14 mouse cellular contexts compared by ENCODE assay signal in the genomic region with DNA sequence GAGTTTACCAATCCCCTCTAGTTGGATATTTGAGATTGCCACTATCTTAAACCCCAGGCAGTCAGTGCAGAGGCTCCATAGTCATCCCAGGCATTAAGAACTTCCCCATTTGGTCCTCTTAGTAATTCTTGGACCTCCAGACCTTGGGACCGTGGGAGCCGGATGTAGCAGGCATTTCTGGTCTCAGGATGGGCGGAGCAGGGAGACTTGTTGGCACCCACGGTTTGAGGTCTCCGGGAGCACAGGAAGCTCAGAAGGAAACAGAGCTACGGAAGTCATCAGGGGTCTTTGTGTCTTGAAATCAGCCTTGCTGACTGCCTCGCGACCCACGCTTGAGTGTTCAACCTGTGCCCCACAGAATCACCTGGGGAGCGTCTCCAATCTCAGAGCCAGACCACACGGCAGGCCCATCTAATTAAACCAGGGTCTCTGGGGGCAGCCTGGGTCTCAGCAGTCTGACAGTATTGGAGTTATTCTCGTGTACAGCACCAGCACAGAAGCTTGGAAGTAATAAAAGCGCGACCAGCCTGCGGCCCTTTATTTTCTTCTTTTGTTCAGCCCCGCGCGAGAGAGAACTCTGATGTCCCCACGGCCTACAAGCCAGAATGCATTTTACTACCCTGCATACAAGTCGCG. TPM values are rescaled to one million over a fixed set of nuclear protein-coding genes. Genes with fewer than 3 reads are reported as not detected.
DNase-seq lines count a peak whose midpoint lies in the region; ATAC-seq and TF ChIP-seq lines count a peak whose summit lies in the region.
"Had no signal": no experiment of that assay in that cellular context is flagged by ENCODE, and none has a peak within 500 bp of the region (broad histone marks: within the 10 kb centered on the region; RNA-seq: fewer than 3 reads in every experiment).

No protein-coding gene starts in this region.

- no peaks in the 10 kb centered on the region for H3K36me3 ChIP-seq in neural tube, embryonic 12.5 days
- H3K36me3 ChIP-seq: forebrain, embryonic 12.5 days; limb, embryonic 13.5 days; stomach, embryonic 15.5 days had no signal

- no peaks in the 10 kb centered on the region for H3K27me3 ChIP-seq in neural tube, embryonic 12.5 days (replicated peaks)
- H3K27me3 ChIP-seq: stomach, embryonic 15.5 days had no signal

- no peak overlapping the region for H3K27ac ChIP-seq in neural tube, embryonic 12.5 days
- H3K27ac ChIP-seq: forebrain, embryonic 12.5 days; limb, embryonic 13.5 days; macrophage; stomach, embryonic 15.5 days had no signal

- no peaks in the 10 kb centered on the region for H3K4me1 ChIP-seq in lung, adult 2 months (ENCODE audit: control insufficient read depth, insufficient read depth, low read length)
- H3K4me1 ChIP-seq in neural tube, embryonic 12.5 days: peaks cover 20% of the 10 kb centered on the region

- H3K9ac ChIP-seq in neural tube, embryonic 12.5 days: 0 out of 2 replicates have a peak overlapping the region, but pooled peaks have one; percentile 33
- H3K9ac ChIP-seq: forebrain, embryonic 12.5 days; limb, embryonic 13.5 days; stomach, embryonic 15.5 days had no signal

- no peaks in the 10 kb centered on the region for H3K9me3 ChIP-seq in neural tube, embryonic 12.5 days
- H3K9me3 ChIP-seq: forebrain, embryonic 12.5 days; limb, embryonic 13.5 days; stomach, embryonic 15.5 days had no signal

- DNase-seq in lung, adult 18-20 months: peak; percentile 49 to 57
- DNase-seq in lung, adult 2 months: no peak
- DNase-seq in kidney, adult 18-20 months: peak; percentile 44
- peak; percentile 62 for DNase-seq in kidney, postnatal 14 days
- DNase-seq in heart, adult 8-10 months (ENCODE audit: low spot score): no peak
- no peak for DNase-seq in heart, postnatal 10 days
- DNase-seq: cerebellum, adult 9-10 months; thymus, postnatal 4 days had no signal

- 0 out of 2 replicates have a peak overlapping the region, but pooled peaks have one; percentile 12 for H3K4me2 ChIP-seq in neural tube, embryonic 12.5 days (replicated peaks)
- H3K4me2 ChIP-seq: forebrain, embryonic 12.5 days; limb, embryonic 13.5 days; stomach, embryonic 15.5 days had no signal

- TF ChIP-seq POLR2A in lung, adult 2 months (IDR thresholded peaks at IDR 0.05; ENCODE audit: borderline replicate concordance, extremely low read depth, low read depth, low read length): no peak

- H3K4me3 ChIP-seq in lung, adult 2 months (replicated peaks; ENCODE audit: extremely low read depth, low read depth, low read length): no peak overlapping the region
- no peak overlapping the region for H3K4me3 ChIP-seq in neural tube, embryonic 12.5 days
- H3K4me3 ChIP-seq: forebrain, embryonic 12.5 days; limb, embryonic 13.5 days; stomach, embryonic 15.5 days had no signal

- intact Hi-C loops in heart, postnatal 10 days (cut with DNase I): no loop called here

- 61% methylated on average over 21 of the region's 21 CpGs for WGBS in lung, adult 2 months
- 30% methylated on average over 21 of the region's 21 CpGs for WGBS in neural tube, embryonic 12.5 days

- no peak for ATAC-seq in neural tube, embryonic 12.5 days (ENCODE audit: low FRiP score, low read depth)

- TF ChIP-seq CTCF in lung, adult 2 months (IDR thresholded peaks at IDR 0.05; ENCODE audit: insufficient read depth, low read length): no peak

RNA-seq across cellular contexts. Expression of gene Sema5b, which starts 24.9 kb away (rescaled TPM):
- 0.51 and 0.76 TPM in 2 replicates for polyA plus RNA-seq in lung, adult 2 months (2012; rRNA removed)
- 43.2 and 46.1 TPM in 2 replicates for polyA plus RNA-seq in neural tube, embryonic 12.5 days (2016; fragmentation: Nextera tagmentation; extraction: Ambion mirVana)
- 1 to 10 TPM; 1.6 to 3.1 (median 1.9) TPM for total RNA-seq in heart, adult 8-10 months (2022)
- total RNA-seq in heart, postnatal 10 days (2021): 1 to 10 TPM; 1.3 to 1.5 TPM
- total RNA-seq: neutrophil, adult 5-6 weeks had no signal
- polyA plus RNA-seq: macrophage had no signal

RNA-seq across cellular contexts. Expression of gene Pdia5, which starts 25.4 kb away (rescaled TPM):
- 10.5 and 11.3 TPM in 2 replicates for polyA plus RNA-seq in lung, adult 2 months (2012; rRNA removed)
- polyA plus RNA-seq in neural tube, embryonic 12.5 days (2016; fragmentation: Nextera tagmentation; extraction: Ambion mirVana): 21.9 and 24.0 TPM in 2 replicates
- 1 to 10 TPM; 4.9 to 6.1 (median 5.5) TPM for total RNA-seq in heart, adult 8-10 months (2022)
- 10 to 100 TPM in 1 of 2 experiments, 1 to 10 TPM in 1; 8.6 to 11.5 TPM for total RNA-seq in heart, postnatal 10 days (2021)
- total RNA-seq: neutrophil, adult 5-6 weeks had no signal

Comparison
In these comparisons a context has a peak if more than half of its experiments do, and no peak if none do; other contexts are left out.
1. DNase-seq: peak in lung, adult 18-20 months (2 of 2), kidney, adult 18-20 months (single experiment) and kidney, postnatal 14 days (single experiment); none in lung, adult 2 months (single experiment), heart, adult 8-10 months (single experiment) and heart, postnatal 10 days (0 of 2).